Mouse (Mus musculus) limb, embryonic 13.5 days (tissue): ENCODE measurements around the gene Ppt2. TPM values are rescaled to one million over a fixed set of nuclear protein-coding genes. Genes with fewer than 3 reads are reported as not detected.

ENCODE experiments used
- ATAC-seq: fragments of 200-750 bp; cut with Nextera tagmentation; 2 replicates; pipeline ENCODE4 v1.8.0; 2017; ENCODE audit warnings: low read depth, moderate number of reproducible peaks, moderate TSS enrichment; ENCODE audit not compliant: low FRiP score
- H3K27ac ChIP-seq: fragments of 300-500 bp; sonication (generic); 2 replicates; pipeline ENCODE4 v1.5.1; 2015; ENCODE audit warnings: inconsistent platforms, mild to moderate bottlenecking, moderate library complexity
- H3K27me3 ChIP-seq: fragments of 300-500 bp; sonication (generic); 2 replicates; pipeline ENCODE4 v1.6.1; 2015; ENCODE audit warnings: mild to moderate bottlenecking, inconsistent platforms
- H3K36me3 ChIP-seq: fragments of 300-500 bp; sonication (generic); 2 replicates; pipeline ENCODE4 v1.6.1; 2015; ENCODE audit warnings: inconsistent platforms, mild to moderate bottlenecking, moderate library complexity
- H3K4me1 ChIP-seq: fragments of 300-500 bp; sonication (generic); 2 replicates; pipeline ENCODE4 v1.6.1; 2015; ENCODE audit warnings: inconsistent platforms
- H3K4me2 ChIP-seq: fragments of 300-500 bp; sonication (generic); replicated peaks from 2 replicates; pipeline ENCODE4 v1.6.1; 2015; ENCODE audit warnings: inconsistent platforms, mild to moderate bottlenecking, moderate library complexity
- H3K4me3 ChIP-seq: fragments of 300-500 bp; sonication (generic); 2 replicates; pipeline ENCODE4 v1.5.1; 2015; ENCODE audit warnings: moderate library complexity, mild to moderate bottlenecking, inconsistent platforms
- H3K9ac ChIP-seq: fragments of 300-500 bp; sonication (generic); 2 replicates; pipeline ENCODE4 v1.6.1; 2015; ENCODE audit warnings: mild to moderate bottlenecking, inconsistent platforms
- H3K9me3 ChIP-seq: fragments of 300-500 bp; sonication (generic); 2 replicates; pipeline ENCODE4 v1.6.1; 2016; ENCODE audit warnings: inconsistent platforms
- WGBS: fragments of 180-500 bp; shearing (Covaris S2); methylation state at CpG from one replicate; pipeline ENCODE4 v1.1.7; 2015; 5-methylcytosine and 5-hydroxymethylcytosine counted together
- polyA plus RNA-seq: library from polyadenylated mRNA; unstranded; fragments of >200 nt; fragmentation: Nextera tagmentation; extraction: Ambion mirVana; gene quantifications from 2 replicates; pipeline ENCODE4 v1.2.1, GENCODE M21; 2015

The Ppt2 gene
- polyA plus RNA-seq = 22.8 and 24.4 TPM in 2 replicates

DNA sequence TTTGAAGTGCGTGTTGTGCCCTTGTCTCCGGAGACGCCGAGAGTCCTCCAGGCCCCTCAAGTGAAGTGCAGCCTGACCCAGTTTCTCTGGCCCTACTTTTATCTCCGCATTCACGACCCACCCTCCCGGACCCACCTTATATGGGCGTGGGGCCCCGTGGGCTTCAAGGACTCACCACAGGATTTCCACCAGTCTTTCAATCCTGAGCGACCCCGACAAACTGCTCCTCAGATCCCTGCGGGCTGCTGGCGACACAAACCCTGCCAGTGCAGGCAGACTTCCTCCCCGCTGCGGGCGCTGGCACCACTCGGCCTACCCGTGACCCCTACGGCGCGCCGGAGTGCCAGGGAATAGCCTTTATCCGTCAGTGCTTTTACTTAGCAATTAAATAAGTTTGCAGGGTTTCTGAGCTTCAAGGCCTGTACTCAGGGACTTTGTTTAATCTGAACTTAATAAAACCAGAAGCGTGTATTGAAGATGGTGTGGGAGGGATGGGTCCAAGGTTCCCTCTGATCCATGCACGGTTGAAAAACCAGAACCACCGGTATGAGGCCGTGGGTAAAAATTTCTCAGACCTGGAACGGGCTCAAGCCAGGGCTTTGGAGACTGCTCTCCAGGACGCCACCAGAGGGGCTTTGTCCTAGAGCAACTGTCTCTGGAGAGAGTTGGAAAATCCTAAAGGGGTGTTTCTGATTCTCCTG is at the start of gene Ppt2:
Gene Ppt2, minus strand, starts transcription at position 568 of the 701 bp plus-strand sequence.
- Histone ChIP-seq H3K9ac (peak within 1 kb of the TSS; percentile 77), H3K9me3 (no peaks in the 10 kb centered on the region), H3K27me3 (peaks cover 47% of the 10 kb centered on the region), H3K36me3 (peaks cover 18% of the 10 kb centered on the region), H3K4me3 (peak within 1 kb of the TSS; percentile 79), H3K4me2 (peak within 1 kb of the TSS; percentile 94), H3K27ac (peak within 1 kb of the TSS; percentile 95), H3K4me1 (peaks cover 56% of the 10 kb centered on the region)
- no peak for ATAC-seq
- 4% methylated on average over 29 of the region's 29 CpGs for WGBS

DNA sequence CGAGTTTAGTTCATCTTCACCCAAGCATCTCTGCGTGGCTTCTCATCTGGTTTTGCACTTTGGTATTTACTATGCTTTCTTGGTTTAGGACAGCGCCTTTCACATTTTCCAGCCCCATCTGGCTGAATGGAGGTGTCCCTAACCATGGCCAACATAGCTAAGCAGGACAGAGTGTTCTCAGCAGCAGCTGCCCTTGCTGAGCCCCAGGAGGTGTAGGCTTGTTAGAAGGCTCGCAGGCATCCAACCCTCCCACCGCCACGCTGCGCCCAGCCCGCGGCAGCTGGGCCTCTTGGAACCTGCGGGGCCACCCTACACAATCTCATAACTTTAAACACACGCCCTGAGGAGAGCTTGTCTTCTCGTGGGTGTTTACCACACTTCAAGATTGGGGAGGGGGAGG is 48.4 kb upstream of the Ppt2 start:
- H3K4me2 ChIP-seq = no peak overlapping the region
- no peak overlapping the region for H3K9ac ChIP-seq
- no peak for ATAC-seq
- H3K4me3 ChIP-seq = no peak overlapping the region
- no peaks in the 10 kb centered on the region for H3K9me3 ChIP-seq
- 68% methylated on average over 12 of the region's 12 CpGs for WGBS
- H3K36me3 ChIP-seq = no peaks in the 10 kb centered on the region
- peaks cover 8% of the 10 kb centered on the region for H3K4me1 ChIP-seq
- peaks cover 95% of the 10 kb centered on the region for H3K27me3 ChIP-seq
- no peak overlapping the region for H3K27ac ChIP-seq

DNA sequence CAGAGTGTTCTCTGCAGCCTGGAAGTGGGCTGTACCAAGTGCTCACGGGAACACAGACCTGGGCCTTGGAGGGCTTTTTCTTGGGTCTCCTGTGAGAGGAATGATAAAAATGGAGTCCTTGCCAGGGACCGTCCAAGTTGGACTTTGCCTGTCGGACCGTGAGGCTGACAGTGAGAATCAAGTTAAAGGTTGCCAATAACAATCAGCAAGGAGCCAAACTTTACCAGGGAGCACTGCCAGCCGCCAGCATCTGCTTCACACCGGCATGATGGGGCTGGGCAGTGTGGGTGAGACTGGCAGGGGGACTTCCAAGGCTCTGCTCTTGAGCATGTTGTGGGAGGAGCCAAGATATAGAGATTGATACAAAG is 47.8 kb upstream of the Ppt2 start:
- Histone ChIP-seq H3K27ac (no peak overlapping the region), H3K4me3 (no peak overlapping the region), H3K9me3 (no peaks in the 10 kb centered on the region), H3K4me2 (no peak overlapping the region), H3K36me3 (no peaks in the 10 kb centered on the region), H3K4me1 (peaks cover 14% of the 10 kb centered on the region), H3K9ac (no peak overlapping the region), H3K27me3 (peaks cover 95% of the 10 kb centered on the region)
- WGBS = 79% methylated on average over 6 of the region's 6 CpGs
- no peak for ATAC-seq

DNA sequence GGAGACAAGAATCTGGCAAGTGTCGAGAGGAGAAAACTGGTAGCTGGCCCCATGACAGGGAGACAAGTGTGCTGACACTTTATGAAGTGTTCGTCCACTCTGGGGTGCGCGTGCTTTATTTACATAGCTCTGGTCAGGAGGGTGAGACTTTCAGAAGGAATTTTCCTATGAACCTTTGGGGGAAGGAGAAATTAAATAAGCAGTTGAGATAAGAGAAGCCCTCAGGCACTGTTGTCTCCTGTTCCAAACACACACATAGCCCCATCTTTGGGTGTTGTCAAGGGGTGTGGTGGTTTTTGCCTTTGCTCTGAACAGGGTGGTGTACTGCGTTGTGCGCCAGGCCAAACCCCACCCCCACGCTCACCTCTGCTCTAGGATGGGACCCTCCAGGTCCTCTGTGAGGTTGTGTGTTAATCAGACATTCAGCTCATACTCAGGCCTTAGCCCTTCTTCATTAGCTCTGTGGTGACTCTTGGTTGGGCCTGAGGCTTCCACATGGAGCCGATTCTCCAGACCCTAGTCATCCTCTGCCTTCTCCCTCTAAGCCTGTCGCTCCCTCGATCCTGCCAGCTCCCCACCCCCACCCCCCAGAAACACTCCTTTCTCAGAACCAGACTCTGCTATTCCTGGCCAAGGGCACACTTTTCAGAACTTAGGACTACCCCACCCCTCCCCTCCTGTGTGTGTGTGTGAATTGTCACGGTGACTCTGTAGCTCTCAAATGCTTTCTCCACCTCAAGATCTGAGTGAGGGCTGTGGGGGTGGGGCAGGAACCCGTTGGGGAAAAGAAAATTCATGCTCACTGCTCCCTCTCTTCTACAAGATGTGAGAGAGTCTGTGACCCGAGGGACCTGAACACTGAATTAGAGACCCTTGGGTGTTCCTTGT is 47.1 kb upstream of the Ppt2 start:
- 72% methylated on average over 13 of the region's 13 CpGs for WGBS
- Histone ChIP-seq H3K9ac (no peak overlapping the region), H3K27ac (no peak overlapping the region), H3K27me3 (peaks cover 98% of the 10 kb centered on the region), H3K4me3 (no peak overlapping the region), H3K36me3 (no peaks in the 10 kb centered on the region), H3K4me1 (peaks cover 16% of the 10 kb centered on the region), H3K9me3 (no peaks in the 10 kb centered on the region), H3K4me2 (no peak overlapping the region)
- no peak for ATAC-seq

DNA sequence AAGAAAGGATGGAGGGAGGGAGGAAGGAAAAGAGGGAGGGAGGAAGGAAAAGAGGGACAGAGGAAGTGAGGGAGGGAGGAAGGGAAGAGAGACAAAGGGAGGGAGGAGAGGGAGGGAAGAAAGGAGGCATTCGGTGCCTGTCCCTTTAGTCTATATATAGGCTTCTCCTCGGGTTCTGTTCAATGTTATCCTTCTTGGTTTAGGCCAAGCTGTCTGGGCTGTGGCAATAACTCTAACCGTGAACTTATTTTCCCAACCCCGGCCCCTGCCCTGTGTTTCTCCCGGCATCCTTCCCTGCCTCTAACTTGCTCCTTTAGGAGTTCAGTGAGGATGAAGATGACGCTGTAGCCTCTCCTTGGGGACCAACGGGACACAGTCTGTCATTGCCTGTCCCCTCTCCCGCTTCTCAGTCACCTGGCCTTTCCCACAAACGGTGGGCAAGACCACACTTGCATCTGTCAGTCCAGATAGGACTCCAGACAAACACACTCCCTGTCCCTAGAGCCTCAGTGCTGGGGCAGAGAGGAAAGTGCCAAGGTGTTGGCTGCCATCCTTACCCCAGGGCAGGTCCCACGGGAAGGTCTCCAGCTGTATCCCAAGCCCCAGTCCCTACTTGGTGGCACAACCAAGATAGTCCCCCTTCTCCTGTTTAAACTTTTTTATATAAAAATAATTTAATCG is 46.4 kb upstream of the Ppt2 start:
- H3K27me3 ChIP-seq = peaks cover 98% of the 10 kb centered on the region
- ATAC-seq = no peak
- 64% methylated on average over 11 of the region's 11 CpGs for WGBS

GRCm38 (mm10) chr17:34673139-34673538 is 44.8 kb upstream of the Ppt2 start:
- Histone ChIP-seq H3K4me1 (peaks cover 16% of the 10 kb centered on the region), H3K9ac (no peak overlapping the region), H3K9me3 (no peaks in the 10 kb centered on the region), H3K27ac (no peak overlapping the region), H3K4me2 (no peak overlapping the region), H3K4me3 (no peak overlapping the region), H3K27me3 (peaks cover 92% of the 10 kb centered on the region), H3K36me3 (no peaks in the 10 kb centered on the region)
- 80% methylated on average over 7 of the region's 7 CpGs for WGBS
- no peak for ATAC-seq

More for the DNA sequence above, 46.4 kb upstream of the Ppt2 start:
- H3K4me3 ChIP-seq = no peak overlapping the region
- no peak overlapping the region for H3K9ac ChIP-seq
- H3K27ac ChIP-seq = no peak overlapping the region
- H3K4me2 ChIP-seq = no peak overlapping the region
- H3K36me3 ChIP-seq = no peaks in the 10 kb centered on the region
- H3K4me1 ChIP-seq = peaks cover 16% of the 10 kb centered on the region
- no peaks in the 10 kb centered on the region for H3K9me3 ChIP-seq

DNA sequence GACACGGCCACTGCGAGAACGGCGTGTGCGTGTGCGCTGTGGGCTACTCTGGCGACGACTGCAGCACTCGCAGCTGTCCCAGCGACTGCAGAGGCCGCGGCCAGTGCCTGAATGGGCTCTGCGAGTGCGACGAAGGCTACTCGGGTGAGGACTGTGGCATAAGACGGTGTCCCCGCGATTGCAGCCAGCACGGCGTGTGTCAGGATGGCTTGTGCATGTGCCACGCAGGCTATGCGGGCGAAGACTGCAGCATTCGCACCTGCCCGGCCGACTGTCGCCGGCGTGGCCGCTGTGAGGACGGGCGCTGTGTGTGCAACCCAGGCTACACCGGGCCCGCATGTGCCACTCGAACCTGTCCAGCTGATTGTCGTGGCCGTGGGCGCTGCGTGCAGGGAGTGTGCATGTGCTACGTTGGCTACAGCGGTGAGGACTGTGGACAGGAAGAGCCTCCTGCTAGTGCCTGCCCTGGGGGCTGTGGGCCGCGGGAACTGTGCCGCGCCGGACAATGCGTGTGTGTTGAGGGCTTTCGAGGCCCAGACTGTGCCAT is 44.0 kb upstream of the Ppt2 start:
- ATAC-seq = no peak
- H3K9me3 ChIP-seq = no peaks in the 10 kb centered on the region
- peaks cover 92% of the 10 kb centered on the region for H3K27me3 ChIP-seq
- WGBS = 32% methylated on average over 49 of the region's 49 CpGs
- no peaks in the 10 kb centered on the region for H3K36me3 ChIP-seq
- H3K4me3 ChIP-seq = peak overlapping the region; percentile 42
- peaks cover 16% of the 10 kb centered on the region for H3K4me1 ChIP-seq
- H3K27ac ChIP-seq = no peak overlapping the region
- peak overlapping the region; percentile 53; the same call in 1 of the 2 replicates for H3K9ac ChIP-seq
- H3K4me2 ChIP-seq = peak overlapping the region; percentile 68

DNA sequence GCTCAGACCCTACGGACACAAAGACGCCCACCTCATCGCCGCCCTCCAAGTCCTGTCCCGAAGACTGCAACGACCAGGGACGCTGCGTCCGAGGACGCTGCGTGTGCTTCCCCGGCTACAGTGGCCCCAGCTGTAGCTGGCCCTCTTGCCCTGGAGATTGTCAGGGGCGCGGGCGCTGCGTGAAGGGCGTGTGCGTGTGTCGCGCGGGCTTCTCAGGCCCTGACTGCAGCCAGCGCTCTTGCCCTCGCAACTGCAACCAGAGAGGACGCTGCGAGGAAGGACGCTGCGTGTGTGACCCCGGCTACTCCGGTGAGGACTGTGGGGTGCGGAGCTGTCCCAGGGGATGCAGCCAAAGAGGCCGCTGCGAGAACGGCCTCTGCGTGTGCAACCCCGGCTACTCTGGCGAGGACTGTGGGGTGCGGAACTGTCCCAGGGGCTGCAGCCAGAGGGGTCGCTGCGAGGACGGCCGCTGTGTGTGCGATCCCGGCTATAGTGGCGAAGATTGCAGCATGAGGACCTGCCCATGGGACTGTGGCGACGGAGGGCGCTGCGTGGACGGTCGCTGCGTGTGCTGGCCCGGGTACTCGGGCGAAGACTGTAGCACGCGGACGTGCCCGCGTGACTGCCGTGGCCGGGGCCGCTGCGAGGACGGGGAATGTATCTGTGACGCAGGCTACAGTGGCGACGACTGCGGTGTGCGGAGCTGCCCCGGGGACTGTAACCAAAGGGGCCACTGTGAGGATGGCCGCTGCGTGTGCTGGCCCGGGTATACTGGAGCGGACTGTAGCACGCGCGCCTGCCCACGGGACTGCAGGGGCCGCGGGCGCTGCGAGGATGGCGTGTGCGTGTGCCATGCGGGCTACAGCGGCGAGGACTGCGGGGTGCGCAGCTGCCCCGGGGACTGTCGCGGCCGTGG is 43.1 kb upstream of the Ppt2 start:
- peak overlapping the region; percentile 53 for H3K9ac ChIP-seq
- H3K4me1 ChIP-seq = peaks cover 16% of the 10 kb centered on the region
- H3K36me3 ChIP-seq = no peaks in the 10 kb centered on the region
- peaks cover 86% of the 10 kb centered on the region for H3K27me3 ChIP-seq
- H3K4me3 ChIP-seq = peak overlapping the region; percentile 42
- no peaks in the 10 kb centered on the region for H3K9me3 ChIP-seq
- no peak overlapping the region for H3K27ac ChIP-seq
- 11% methylated on average over 93 of the region's 93 CpGs for WGBS
- peak overlapping the region; percentile 68 for H3K4me2 ChIP-seq
- ATAC-seq = peak; percentile 16; the same call in 1 of the 2 replicates

DNA sequence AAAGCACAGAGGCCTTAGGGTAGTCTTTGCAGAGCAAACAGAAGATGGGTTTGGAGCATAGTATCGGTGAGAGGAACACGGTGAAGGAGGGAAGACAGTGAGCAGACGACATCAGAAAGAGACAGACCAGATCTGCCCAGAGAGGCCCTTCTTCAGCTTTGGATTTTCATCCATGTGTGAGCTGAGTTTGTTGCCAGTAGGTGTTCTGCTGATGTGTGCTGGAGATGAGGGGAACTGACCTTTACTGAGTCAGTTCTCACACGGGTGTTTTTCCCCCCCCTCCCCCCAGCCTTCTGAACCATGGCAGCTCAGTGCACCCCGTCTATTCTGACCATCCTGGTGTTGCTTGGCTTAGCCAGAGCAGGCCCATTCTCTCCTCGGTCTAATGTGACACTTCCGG is 41.9 kb upstream of the Ppt2 start, which contains the start of gene Tnxb:
Gene Tnxb, plus strand, starts transcription at position 301 of the 400 bp plus-strand sequence.
- peak within 1 kb of the TSS; percentile 42 for H3K4me3 ChIP-seq
- 55% methylated on average over 7 of the region's 7 CpGs for WGBS

DNA sequence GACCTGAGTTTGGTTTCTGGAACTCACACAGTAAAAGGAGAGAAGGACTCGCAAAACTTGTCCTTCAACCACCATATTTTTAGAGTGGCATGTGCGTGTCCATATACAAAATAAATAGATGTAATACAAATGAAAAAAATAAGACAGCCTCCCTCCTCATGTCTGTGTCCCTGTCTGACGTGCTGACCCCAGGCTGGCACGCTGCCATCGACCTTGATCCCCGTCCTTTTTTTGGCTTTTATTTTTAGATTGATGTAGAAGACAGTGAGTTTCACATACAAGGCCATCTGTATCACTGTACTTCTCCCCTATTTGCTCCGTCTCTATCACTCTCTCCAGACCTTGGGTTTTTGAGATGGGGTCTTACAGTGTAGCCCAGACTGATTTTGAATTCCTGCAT is 36.2 kb upstream of the Ppt2 start:
- no peak overlapping the region for H3K27ac ChIP-seq
- peaks cover 10% of the 10 kb centered on the region; the same call in 1 of the 2 replicates for H3K4me1 ChIP-seq
- WGBS = 72% methylated on average over 7 of the region's 7 CpGs
- H3K36me3 ChIP-seq = no peaks in the 10 kb centered on the region
- no peak for ATAC-seq
- no peak overlapping the region for H3K4me2 ChIP-seq
- H3K9ac ChIP-seq = no peak overlapping the region
- H3K27me3 ChIP-seq = peaks cover 71% of the 10 kb centered on the region
- no peak overlapping the region for H3K4me3 ChIP-seq
- H3K9me3 ChIP-seq = no peaks in the 10 kb centered on the region

More for the DNA sequence above, 41.9 kb upstream of the Ppt2 start, which contains the start of gene Tnxb:
- H3K36me3 ChIP-seq = no peaks in the 10 kb centered on the region
- peak within 1 kb of the TSS; percentile 68 for H3K4me2 ChIP-seq
- H3K27ac ChIP-seq = no peak within 1 kb of the TSS
- no peaks in the 10 kb centered on the region for H3K9me3 ChIP-seq
- H3K9ac ChIP-seq = peak within 1 kb of the TSS; percentile 53
- peaks cover 16% of the 10 kb centered on the region for H3K4me1 ChIP-seq
- no peak for ATAC-seq
- peaks cover 83% of the 10 kb centered on the region for H3K27me3 ChIP-seq

- H3K9ac ChIP-seq = no peak overlapping the region
- ATAC-seq = no peak
- no peak overlapping the region for H3K4me2 ChIP-seq
- H3K27ac ChIP-seq = no peak overlapping the region
- no peak overlapping the region for H3K4me3 ChIP-seq
- no peaks in the 10 kb centered on the region for H3K9me3 ChIP-seq
- H3K4me1 ChIP-seq = peaks cover 10% of the 10 kb centered on the region; the same call in 1 of the 2 replicates
- WGBS = 43% methylated on average over 1 of the region's 1 CpGs
- peaks cover 74% of the 10 kb centered on the region for H3K27me3 ChIP-seq
- no peaks in the 10 kb centered on the region for H3K36me3 ChIP-seq
Measured at GRCm38 (mm10) chr17:34663558-34663957, 35.2 kb upstream of the Ppt2 start.
